Mouse (Mus musculus) hindbrain, postnatal 0 days (tissue): ENCODE measurements around the gene Hook2. TPM values are rescaled to one million over a fixed set of nuclear protein-coding genes. Genes with fewer than 3 reads are reported as not detected.

ENCODE experiments used
- ATAC-seq: fragments of 200-750 bp; cut with Nextera tagmentation; 2 replicates; pipeline ENCODE4 v1.8.0; 2017; ENCODE audit warnings: mild to moderate bottlenecking, moderate TSS enrichment, moderate library complexity
- DNase-seq: peaks from one replicate; pipeline ENCODE4 v3.0.0-alpha.2; 2015; ENCODE audit warnings: low spot score
- H3K27ac ChIP-seq: fragments of 300-500 bp; sonication (generic); 2 replicates; pipeline ENCODE4 v1.5.1; 2014; ENCODE audit warnings: mild to moderate bottlenecking
- H3K27me3 ChIP-seq: fragments of 300-500 bp; sonication (generic); 2 replicates; pipeline ENCODE4 v1.6.1; 2014; ENCODE audit warnings: low read length, mixed read lengths; ENCODE audit not compliant: insufficient read depth
- H3K36me3 ChIP-seq: fragments of 300-500 bp; sonication (generic); 2 replicates; pipeline ENCODE4 v1.6.1; 2014; ENCODE audit warnings: low read length, mixed read lengths; ENCODE audit not compliant: insufficient read depth
- H3K4me1 ChIP-seq: fragments of 300-500 bp; sonication (generic); 2 replicates; pipeline ENCODE4 v1.6.1; 2014; ENCODE audit warnings: antibody characterized with exemption, low read length, mixed read lengths; ENCODE audit not compliant: insufficient read depth
- H3K4me2 ChIP-seq: fragments of 300-500 bp; sonication (generic); 2 replicates; pipeline ENCODE4 v1.6.1; 2014; ENCODE audit warnings: low read depth, mild to moderate bottlenecking, low read length, moderate library complexity, mixed read lengths
- H3K4me3 ChIP-seq: fragments of 300-500 bp; sonication (generic); 2 replicates; pipeline ENCODE4 v1.5.1; 2014; ENCODE audit warnings: low read length
- H3K9ac ChIP-seq: fragments of 300-500 bp; sonication (generic); replicated peaks from 2 replicates; pipeline ENCODE4 v1.6.1; 2014; ENCODE audit warnings: mild to moderate bottlenecking, low read length, moderate library complexity, mixed read lengths
- H3K9me3 ChIP-seq: fragments of 300-500 bp; sonication (generic); 2 replicates; pipeline ENCODE4 v1.6.1; 2016; ENCODE audit warnings: low read length, mixed read lengths
- CTCF ChIP-seq: IDR thresholded peaks from 2 replicates; pipeline ENCODE4 v1.5.1; 2016; ENCODE audit warnings: antibody characterized with exemption, control low read depth, low read depth
- WGBS: fragments of 180-500 bp; shearing (Covaris S2); extraction: QIAGEN DNeasy Blood & Tissue Kit; methylation state at CpG from one replicate; pipeline ENCODE4 v1.1.7; 2014; 5-methylcytosine and 5-hydroxymethylcytosine counted together
- polyA plus RNA-seq: library from polyadenylated mRNA; unstranded; fragments of >200 nt; fragmentation: Nextera tagmentation; extraction: Ambion mirVana; gene quantifications from 2 replicates; pipeline ENCODE4 v1.2.1, GENCODE M21; 2015
- total RNA-seq: library from RNA; depleted of rRNA; stranded (reverse); fragments of >200 nt; gene quantifications from 2 replicates; pipeline ENCODE4 v1.2.3, GENCODE M21; 2014

The Hook2 gene
- total and polyA plus RNA-seq, 2 experiments from 2014 or later: 18.9 to 29.7 TPM

DNA sequence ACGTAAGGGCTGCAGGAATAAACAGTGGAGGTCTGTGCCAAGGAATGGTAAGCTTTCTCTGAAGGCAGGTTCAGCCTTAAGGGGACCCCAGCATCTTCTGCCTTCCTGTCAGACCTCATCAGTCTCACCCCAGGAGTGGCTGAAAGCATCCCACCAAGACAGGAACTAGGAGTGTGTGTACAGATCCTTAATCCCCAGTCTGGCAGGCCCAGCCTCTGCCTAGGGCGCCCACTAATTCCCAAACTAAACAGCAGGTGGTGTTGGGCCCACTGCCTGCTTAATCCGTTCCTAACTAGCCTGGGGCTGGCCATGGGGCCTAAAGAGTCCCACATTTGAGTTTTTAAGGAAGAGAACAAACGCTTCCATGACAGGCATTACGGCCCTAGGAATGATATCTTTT lies 26.8 kb downstream of the Hook2 start:
- 0 out of 2 replicates have a peak, but pooled peaks have one; percentile 11 for TF ChIP-seq CTCF
- no peak overlapping the region for H3K9ac ChIP-seq
- H3K9me3 ChIP-seq: no peaks in the 10 kb centered on the region
- H3K4me3 ChIP-seq: no peak overlapping the region
- H3K36me3 ChIP-seq: peaks cover 25% of the 10 kb centered on the region
- ATAC-seq (no peak), DNase-seq (no peak)
- WGBS: 43% methylated on average over 5 of the region's 5 CpGs
- no peak overlapping the region for H3K4me2 ChIP-seq
- no peak overlapping the region for H3K27ac ChIP-seq
- no peaks in the 10 kb centered on the region for H3K4me1 ChIP-seq
- H3K27me3 ChIP-seq: peaks cover 5% of the 10 kb centered on the region; the same call in 1 of the 2 replicates

DNA sequence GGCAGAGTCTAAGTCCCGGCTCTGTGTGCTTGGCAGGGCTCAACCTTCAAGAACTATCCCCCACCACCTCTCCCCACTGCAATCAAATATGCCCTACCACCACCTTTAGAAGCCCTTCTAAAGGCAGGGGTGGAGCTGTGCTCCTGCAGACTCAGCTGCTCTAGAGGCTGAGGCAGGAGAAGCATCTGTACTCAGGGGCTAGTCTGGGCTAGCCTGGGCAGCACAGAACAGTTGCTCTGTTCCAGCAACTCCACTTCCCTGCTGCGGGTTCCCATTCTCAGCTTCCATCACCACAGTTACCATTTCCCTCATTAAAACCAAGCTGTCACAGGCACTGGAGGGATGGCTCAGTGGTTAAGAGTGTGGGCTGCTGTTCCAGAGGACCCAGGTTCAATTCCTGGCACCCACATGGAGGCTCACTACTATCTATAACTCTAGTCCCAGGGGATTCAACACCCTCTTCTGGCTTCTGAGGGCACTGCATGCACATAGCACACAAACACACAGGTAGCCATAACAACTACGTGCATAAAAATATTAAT lies 31.2 kb downstream of the Hook2 start:
- H3K36me3 ChIP-seq: peaks cover 25% of the 10 kb centered on the region
- peak; percentile 39 for TF ChIP-seq CTCF

GRCm38 (mm10) chr8:85023846-85024245 lies 33.4 kb downstream of the Hook2 start:
- Histone ChIP-seq H3K36me3 (peaks cover 11% of the 10 kb centered on the region), H3K4me1 (peaks cover 28% of the 10 kb centered on the region), H3K9me3 (no peaks in the 10 kb centered on the region), H3K4me2 (0 out of 2 replicates have a peak overlapping the region, but pooled peaks have one; percentile 91), H3K9ac (no peak overlapping the region), H3K4me3 (no peak overlapping the region), H3K27ac (no peak overlapping the region), H3K27me3 (no peaks in the 10 kb centered on the region)
- 95% methylated on average over 3 of the region's 3 CpGs for WGBS
- no peak for TF ChIP-seq CTCF
- ATAC-seq: no peak
- DNase-seq: no peak

More for the DNA sequence above, 31.2 kb downstream of the Hook2 start:
- no peaks in the 10 kb centered on the region for H3K9me3 ChIP-seq
- H3K4me2 ChIP-seq: no peak overlapping the region
- H3K4me1 ChIP-seq: peaks cover 17% of the 10 kb centered on the region
- no peak overlapping the region for H3K9ac ChIP-seq
- no peak overlapping the region for H3K4me3 ChIP-seq
- no peaks in the 10 kb centered on the region for H3K27me3 ChIP-seq
- no peak for ATAC-seq
- no peak overlapping the region for H3K27ac ChIP-seq
- WGBS: 98% methylated on average over 3 of the region's 3 CpGs
- no peak for DNase-seq

GRCm38 (mm10) chr8:85025098-85025932 lies 34.9 kb downstream of the Hook2 start, which contains the start of gene Asna1:
Asna1 (minus strand) TSS chr8:85025281.
- peak; percentile 92 for ATAC-seq
- H3K36me3 ChIP-seq: peaks cover 8% of the 10 kb centered on the region
- TF ChIP-seq CTCF: 0 out of 2 replicates have a peak, but pooled peaks have one; percentile 7

GRCm38 (mm10) chr8:85026670-85027515 lies 36.5 kb downstream of the Hook2 start, which contains the start of gene Trir:
Trir (plus strand) TSS chr8:85026823.
- Histone ChIP-seq H3K4me2 (peak within 1 kb of the TSS; percentile 91), H3K9me3 (no peaks in the 10 kb centered on the region), H3K36me3 (peaks cover 19% of the 10 kb centered on the region), H3K4me3 (peak within 1 kb of the TSS; percentile 95), H3K27ac (peak within 1 kb of the TSS; percentile 95), H3K9ac (peak within 1 kb of the TSS; percentile 99), H3K27me3 (no peaks in the 10 kb centered on the region), H3K4me1 (peaks cover 32% of the 10 kb centered on the region)
- DNase-seq (peak; percentile 98), ATAC-seq (peak; percentile 85)
- no peak for TF ChIP-seq CTCF
- under 1% methylated on average over 73 of the region's 75 CpGs for WGBS

More at GRCm38 (mm10) chr8:85025098-85025932, 34.9 kb downstream of the Hook2 start, which contains the start of gene Asna1:
- peak within 1 kb of the TSS; percentile 68 for H3K9ac ChIP-seq
- H3K27me3 ChIP-seq: no peaks in the 10 kb centered on the region
- no peaks in the 10 kb centered on the region for H3K9me3 ChIP-seq
- peak within 1 kb of the TSS; percentile 95; the same call in 1 of the 2 replicates for H3K27ac ChIP-seq
- WGBS: 4% methylated on average over 30 of the region's 30 CpGs
- H3K4me1 ChIP-seq: peaks cover 32% of the 10 kb centered on the region
- peak within 1 kb of the TSS; percentile 91 for H3K4me2 ChIP-seq
- DNase-seq: peak; percentile 93
- H3K4me3 ChIP-seq: peak within 1 kb of the TSS; percentile 75

- peak overlapping the region; percentile 91 for H3K4me2 ChIP-seq
- peak overlapping the region; percentile 95 for H3K4me3 ChIP-seq
- no peaks in the 10 kb centered on the region for H3K9me3 ChIP-seq
- DNase-seq: no peak
- no peak for TF ChIP-seq CTCF
- H3K27ac ChIP-seq: peak overlapping the region; percentile 95
- H3K27me3 ChIP-seq: no peaks in the 10 kb centered on the region
- H3K4me1 ChIP-seq: peaks cover 32% of the 10 kb centered on the region
- no peak for ATAC-seq
- H3K9ac ChIP-seq: peak overlapping the region; percentile 99
- 1% methylated on average over 13 of the region's 13 CpGs for WGBS
- H3K36me3 ChIP-seq: peaks cover 24% of the 10 kb centered on the region
Measured at GRCm38 (mm10) chr8:85027516-85027855, 37.1 kb downstream of the Hook2 start.
